Mouse (Mus musculus) right cerebral cortex, adult 2 months (tissue): Measurements from ENCODE around the gene Dnah8.
A peak's percentile ranks its signal among the peaks of the same experiment; 100 is the strongest.

Experiments
- DNase-seq, 2 experiments: peaks; one replicate each; pipeline ENCODE4 v3.0.0; 2021 to 2022; ENCODE audit warnings: low spot score in 2 of 2

Dnah8 gene

GRCm38 (mm10) chr17:30821115-30821514 lies 197.0 kb downstream of the Dnah8 start:
- DNase-seq: no peak

DNA sequence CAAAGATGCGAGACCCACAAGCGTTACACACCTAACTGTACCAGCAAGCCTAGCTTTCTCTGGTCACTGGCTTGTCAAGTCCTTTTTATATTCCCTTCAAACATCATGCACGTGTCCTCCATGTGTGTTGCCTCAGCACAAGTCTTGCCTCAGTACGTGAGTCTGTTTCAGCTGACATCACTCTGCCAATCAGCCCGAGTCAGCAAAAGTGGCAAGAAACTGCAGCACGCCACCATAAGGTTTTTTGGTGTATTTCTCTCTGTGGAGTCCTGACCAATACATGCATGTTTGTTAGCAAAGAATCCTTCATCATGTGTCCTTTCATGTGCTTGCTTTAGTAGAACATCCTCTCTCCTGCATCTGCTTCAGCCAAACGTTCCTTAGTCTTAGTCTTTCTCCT lies 200.3 kb downstream of the Dnah8 start:
- DNase-seq: no peak

- peak in 1 of 2 experiments; percentile 35 for DNase-seq
Observed at GRCm38 (mm10) chr17:30825731-30826304, 201.7 kb downstream of the Dnah8 start.

DNA sequence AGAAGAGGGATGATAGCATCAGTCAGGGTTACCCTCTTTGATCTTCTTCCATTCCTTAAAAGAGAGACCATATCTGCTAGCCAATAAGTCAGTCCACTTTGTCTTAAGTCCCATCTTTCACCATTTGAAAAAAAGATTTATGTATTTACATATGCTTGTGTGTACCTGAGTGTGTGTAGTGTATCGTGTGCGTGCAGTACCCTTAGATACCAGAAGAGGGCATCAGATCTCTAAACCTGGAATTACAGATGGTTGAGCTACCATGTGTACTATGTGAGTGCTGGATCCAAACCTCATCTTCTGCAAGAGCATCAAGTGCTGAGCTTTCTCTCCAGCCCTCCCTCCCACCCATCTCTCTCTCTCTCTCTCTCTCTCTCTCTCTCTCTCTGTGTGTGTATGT lies 207.0 kb downstream of the Dnah8 start:
- DNase-seq: no peak

- DNase-seq: no peak
Observed at GRCm38 (mm10) chr17:30835419-30835818, 211.3 kb downstream of the Dnah8 start.

GRCm38 (mm10) chr17:30837031-30837430 lies 212.9 kb downstream of the Dnah8 start:
- DNase-seq: no peak

DNA sequence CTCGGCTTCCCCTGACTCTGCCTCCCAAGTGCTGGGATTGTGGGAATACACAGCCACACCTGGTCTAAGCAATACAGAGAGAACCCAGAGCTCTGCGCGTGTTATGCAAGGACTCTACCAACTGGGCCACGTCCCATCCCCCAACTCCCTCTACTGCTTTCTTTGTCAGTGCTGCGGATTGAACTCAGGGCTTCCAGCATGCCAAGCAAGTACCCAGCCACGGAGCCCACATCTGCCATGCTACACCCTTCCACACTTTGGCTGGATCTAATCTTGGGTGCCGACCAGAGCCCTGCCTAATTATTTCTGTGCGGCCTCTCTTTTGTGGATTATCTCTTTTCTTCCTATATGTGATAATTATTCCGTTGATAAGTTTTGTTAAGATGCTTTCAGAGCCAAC lies 215.9 kb downstream of the Dnah8 start:
- no peak for DNase-seq

DNA sequence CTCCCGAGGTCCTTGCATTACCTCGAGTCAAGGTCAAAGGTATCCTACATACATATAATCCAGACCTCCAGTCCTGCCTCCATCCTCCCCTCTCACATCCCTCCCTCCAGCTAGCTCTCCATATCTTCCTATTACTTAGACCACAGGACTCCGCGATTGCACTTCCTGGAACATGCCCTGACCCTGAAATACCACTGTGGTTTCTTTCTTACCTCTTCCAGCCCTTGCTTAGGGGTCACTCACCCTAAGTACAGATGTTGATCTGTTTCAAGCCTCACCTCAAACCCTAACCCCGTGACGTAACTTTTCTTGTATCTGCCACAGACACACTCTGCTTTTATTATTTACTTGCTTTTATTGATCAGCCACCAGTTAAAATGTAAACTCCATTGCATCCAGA lies 218.2 kb downstream of the Dnah8 start:
- DNase-seq: no peak

DNA sequence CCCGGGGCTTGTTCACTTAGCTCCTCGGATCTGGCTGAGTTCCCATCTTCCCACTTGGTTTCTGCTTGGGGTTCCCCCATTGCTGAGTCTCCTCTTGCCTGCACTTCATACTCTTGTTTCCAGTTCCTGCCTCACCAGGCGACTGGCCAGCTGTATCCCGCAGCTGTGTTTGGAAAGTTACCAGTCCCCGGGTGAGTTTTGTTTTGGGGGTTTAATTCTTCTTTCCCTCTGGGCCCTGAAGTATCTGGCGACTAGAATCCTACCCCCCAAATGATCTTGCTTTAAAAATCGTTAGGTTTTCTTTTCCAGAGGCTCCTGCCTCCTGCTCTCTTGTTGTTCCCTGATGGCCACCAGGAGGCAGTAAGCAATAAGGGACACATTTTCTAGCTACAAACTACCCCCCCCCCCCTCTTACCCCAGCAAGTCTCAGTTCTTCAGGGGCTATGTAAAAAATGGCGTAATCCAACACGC lies 220.2 kb downstream of the Dnah8 start:
- DNase-seq: peak; percentile 35 to 44

DNA sequence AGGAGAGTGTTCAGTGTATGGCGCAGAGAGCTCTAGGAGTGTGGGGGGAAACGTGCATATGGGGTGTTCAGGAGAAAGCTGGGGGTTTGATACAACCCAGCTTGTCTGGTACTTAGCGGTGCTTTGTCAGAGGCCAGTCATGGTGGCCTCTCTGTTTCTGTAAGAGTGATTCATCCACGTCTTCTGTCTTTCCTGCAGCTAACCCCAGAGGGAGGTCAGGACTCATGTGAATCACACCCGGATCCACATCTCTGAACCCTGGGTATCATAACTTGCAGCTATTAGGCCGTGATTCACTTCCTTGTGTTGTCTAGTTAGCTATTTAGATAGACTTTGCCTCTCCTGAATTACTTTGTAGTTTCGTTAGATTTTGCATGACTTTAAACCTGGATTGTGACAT lies 223.3 kb downstream of the Dnah8 start:
- no peak for DNase-seq

- no peak for DNase-seq
Observed at GRCm38 (mm10) chr17:30848086-30848485, 223.9 kb downstream of the Dnah8 start.

- no peak for DNase-seq
Observed at GRCm38 (mm10) chr17:30848804-30849203, 224.7 kb downstream of the Dnah8 start.

- no peak for DNase-seq
Observed at GRCm38 (mm10) chr17:30849813-30850212, 225.7 kb downstream of the Dnah8 start.

DNA sequence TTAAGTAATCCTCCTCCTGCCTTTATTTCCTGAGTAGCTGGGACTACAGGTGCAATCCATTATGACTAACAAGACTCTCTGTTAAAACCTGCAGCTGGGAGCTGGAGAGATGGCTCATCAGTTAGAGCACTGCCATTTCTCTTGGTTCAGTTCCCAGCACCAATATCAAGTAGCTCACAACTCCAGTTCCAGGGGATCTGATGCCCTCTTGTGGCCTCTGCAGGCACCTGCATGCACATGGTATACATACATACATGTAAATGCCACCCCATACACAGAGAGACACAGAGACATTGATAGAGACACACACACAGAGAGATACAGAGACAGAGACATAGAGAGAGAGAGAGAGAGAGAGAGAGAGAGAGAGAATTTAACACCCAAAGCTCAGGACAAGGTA lies 228.2 kb downstream of the Dnah8 start:
- DNase-seq: no peak

GRCm38 (mm10) chr17:30857347-30857746 lies 233.2 kb downstream of the Dnah8 start:
- DNase-seq: no peak

DNA sequence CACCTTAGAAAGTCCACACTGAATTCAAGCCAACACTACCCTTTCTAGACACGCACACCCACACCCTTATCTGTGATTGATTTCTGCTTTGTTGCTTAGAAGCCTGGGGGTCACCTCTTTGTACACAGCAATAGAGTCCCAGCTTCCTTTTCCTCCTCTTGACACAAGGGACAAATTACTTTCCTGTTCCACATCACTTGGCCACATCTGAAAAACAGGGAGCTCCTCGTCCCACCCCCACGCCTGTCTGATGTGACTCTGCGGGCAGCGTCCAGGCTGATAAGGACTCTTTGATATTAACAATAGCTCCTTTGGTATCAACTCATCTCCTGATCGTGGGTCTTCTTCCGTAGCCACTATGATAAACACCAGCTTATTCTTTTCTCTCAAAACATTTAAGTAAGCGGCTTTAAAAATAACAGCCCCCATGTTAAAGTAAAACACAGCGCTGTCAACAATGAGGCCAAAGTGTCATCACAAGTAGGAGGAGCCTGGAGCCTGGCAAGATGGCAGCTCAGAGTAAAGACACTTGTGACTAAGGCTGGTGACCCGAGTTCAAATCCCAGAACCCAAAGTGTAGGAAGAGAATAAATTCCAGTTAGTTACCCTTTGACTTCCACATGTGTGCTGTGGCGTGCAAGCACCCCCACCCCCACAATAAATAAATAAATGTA lies 234.6 kb downstream of the Dnah8 start:
- DNase-seq: no peak

- DNase-seq: no peak
Observed at GRCm38 (mm10) chr17:30859989-30860585, 235.9 kb downstream of the Dnah8 start.

GRCm38 (mm10) chr17:30860606-30861005 lies 236.5 kb downstream of the Dnah8 start:
- DNase-seq: no peak

DNA sequence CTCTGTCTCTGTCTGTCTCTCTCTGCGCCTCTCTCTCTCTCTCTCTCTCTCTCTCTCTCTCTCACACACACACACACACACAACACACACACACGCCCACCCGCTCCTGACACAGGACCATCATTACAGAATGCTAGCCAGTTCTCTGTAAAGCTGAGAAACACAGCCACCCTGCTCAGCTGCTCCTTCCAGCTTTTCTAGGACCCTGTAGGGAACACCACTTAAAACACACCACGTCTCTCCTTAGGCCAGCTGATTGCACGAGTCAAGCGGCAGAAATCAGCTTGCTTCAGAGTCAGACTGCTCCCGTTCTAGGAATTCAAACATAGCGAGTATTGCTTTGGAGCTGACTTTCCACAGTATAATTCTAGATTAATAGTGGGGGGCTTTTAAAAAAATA lies 242.1 kb downstream of the Dnah8 start:
- peak; percentile 22 to 26 for DNase-seq

DNA sequence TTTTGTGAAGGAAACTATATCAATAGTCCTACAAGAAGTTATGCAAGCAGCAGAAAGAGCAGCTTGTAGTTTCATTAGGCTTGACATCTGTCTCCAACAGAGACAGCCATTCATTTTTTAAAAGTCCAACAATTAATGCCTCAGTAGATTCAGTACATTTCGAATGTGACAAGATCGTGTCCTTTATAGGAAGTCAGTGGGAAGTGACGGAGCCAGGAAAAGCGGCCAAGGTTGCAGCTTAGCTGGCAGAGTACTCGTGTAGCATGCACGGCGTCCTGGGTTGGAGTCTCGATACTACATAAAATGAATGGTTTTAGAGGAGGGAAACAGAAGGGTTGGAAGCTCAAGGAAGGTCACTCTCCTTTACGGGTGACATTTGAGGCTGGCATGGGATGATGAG lies 242.8 kb downstream of the Dnah8 start:
- DNase-seq: peak in 1 of 2 experiments; percentile 34

- DNase-seq: no peak
Observed at GRCm38 (mm10) chr17:30871040-30871439, 246.9 kb downstream of the Dnah8 start.

GRCm38 (mm10) chr17:30874276-30874675 lies 250.1 kb downstream of the Dnah8 start:
- no peak for DNase-seq

DNA sequence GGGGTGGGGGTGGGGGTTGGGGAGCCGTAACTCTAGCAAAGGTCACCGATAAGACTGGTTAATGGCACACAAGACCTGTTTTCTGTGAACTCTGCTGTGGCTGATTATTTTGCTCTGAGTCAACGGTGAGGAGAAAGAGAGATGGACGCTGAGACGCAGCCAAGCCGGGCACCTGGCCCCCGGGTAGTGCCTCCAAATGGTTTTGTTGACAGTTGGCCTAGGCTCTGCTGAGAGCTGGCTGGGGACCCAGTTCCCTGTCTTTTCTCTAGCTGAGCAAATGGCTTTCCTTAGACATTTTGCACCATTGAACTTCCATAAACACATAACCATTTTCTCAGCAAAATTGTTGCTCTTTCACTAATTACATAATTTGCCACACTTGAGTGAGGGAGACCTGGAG lies 253.3 kb downstream of the Dnah8 start:
- DNase-seq: no peak
